Mouse (Mus musculus): Measurements from ENCODE around the gene Dlg2.

Gene Dlg2

GRCm38 (mm10) chr7:91443377-91443714 is 966.9 kb downstream of the Dlg2 start:
- DNase-seq (ENCODE audit: low spot score), result no peak

GRCm38 (mm10) chr7:91443913-91444312 is 967.4 kb downstream of the Dlg2 start:
- no peak for DNase-seq (ENCODE audit: low spot score)

GRCm38 (mm10) chr7:91444728-91445127 is 968.3 kb downstream of the Dlg2 start:
- no peak for DNase-seq (ENCODE audit: low spot score)

GRCm38 (mm10) chr7:91456796-91457195 is 980.3 kb downstream of the Dlg2 start:
- no peak for DNase-seq (ENCODE audit: low spot score)

GRCm38 (mm10) chr7:91457207-91457606 is 980.7 kb downstream of the Dlg2 start:
- peak; percentile 78 for DNase-seq (ENCODE audit: low spot score)

- DNase-seq (ENCODE audit: low spot score), result no peak
Measured at GRCm38 (mm10) chr7:91461352-91461751, 984.9 kb downstream of the Dlg2 start.

GRCm38 (mm10) chr7:91463256-91463655 is 986.8 kb downstream of the Dlg2 start:
- DNase-seq (ENCODE audit: low spot score), result no peak

GRCm38 (mm10) chr7:91467061-91467460 is 990.6 kb downstream of the Dlg2 start:
- no peak for DNase-seq (ENCODE audit: low spot score)

GRCm38 (mm10) chr7:91479145-91479544 is 1002.7 kb downstream of the Dlg2 start:
- DNase-seq (ENCODE audit: low spot score), result no peak

GRCm38 (mm10) chr7:91481574-91482197 is 1005.2 kb downstream of the Dlg2 start:
- DNase-seq (ENCODE audit: low spot score), result no peak

GRCm38 (mm10) chr7:91493234-91493633 is 1016.8 kb downstream of the Dlg2 start:
- no peak for DNase-seq (ENCODE audit: low spot score)

GRCm38 (mm10) chr7:91495526-91495925 is 1019.1 kb downstream of the Dlg2 start:
- no peak for DNase-seq (ENCODE audit: low spot score)

- no peak for DNase-seq (ENCODE audit: low spot score)
Measured at GRCm38 (mm10) chr7:91511119-91511518, 1034.6 kb downstream of the Dlg2 start.

- no peak for DNase-seq (ENCODE audit: low spot score)
Measured at GRCm38 (mm10) chr7:91514445-91514844, 1038.0 kb downstream of the Dlg2 start.

- no peak for DNase-seq (ENCODE audit: low spot score)
Measured at GRCm38 (mm10) chr7:91516225-91516624, 1039.8 kb downstream of the Dlg2 start.

GRCm38 (mm10) chr7:91525859-91526258 is 1049.4 kb downstream of the Dlg2 start:
- DNase-seq (ENCODE audit: low spot score), result no peak

- no peak for DNase-seq (ENCODE audit: low spot score)
Measured at GRCm38 (mm10) chr7:91542597-91543285, 1066.3 kb downstream of the Dlg2 start.

GRCm38 (mm10) chr7:91543286-91543650 is 1066.8 kb downstream of the Dlg2 start:
- DNase-seq (ENCODE audit: low spot score), result no peak

GRCm38 (mm10) chr7:91544600-91544999 is 1068.1 kb downstream of the Dlg2 start:
- no peak for DNase-seq (ENCODE audit: low spot score)

GRCm38 (mm10) chr7:91548796-91549195 is 1072.3 kb downstream of the Dlg2 start:
- DNase-seq (ENCODE audit: low spot score), result no peak

GRCm38 (mm10) chr7:91557582-91557981 is 1081.1 kb downstream of the Dlg2 start:
- no peak for DNase-seq (ENCODE audit: low spot score)

GRCm38 (mm10) chr7:91567423-91567822 is 1091.0 kb downstream of the Dlg2 start:
- no peak for DNase-seq (ENCODE audit: low spot score)

- no peak for DNase-seq (ENCODE audit: low spot score)
Measured at GRCm38 (mm10) chr7:91570969-91571368, 1094.5 kb downstream of the Dlg2 start.

- DNase-seq (ENCODE audit: low spot score), result no peak
Measured at GRCm38 (mm10) chr7:91572666-91573065, 1096.2 kb downstream of the Dlg2 start.
